Mouse (Mus musculus) CD4-positive, CD25-positive, alpha-beta regulatory T cell, adult 2 months (primary cell): ENCODE measurements around the gene Plscr5.

ENCODE experiments used
- DNase-seq: peaks from one replicate; pipeline ENCODE4 v3.0.0-alpha.2; 2012; ENCODE audit warnings: low read depth, low spot score

Plscr5 gene

DNA sequence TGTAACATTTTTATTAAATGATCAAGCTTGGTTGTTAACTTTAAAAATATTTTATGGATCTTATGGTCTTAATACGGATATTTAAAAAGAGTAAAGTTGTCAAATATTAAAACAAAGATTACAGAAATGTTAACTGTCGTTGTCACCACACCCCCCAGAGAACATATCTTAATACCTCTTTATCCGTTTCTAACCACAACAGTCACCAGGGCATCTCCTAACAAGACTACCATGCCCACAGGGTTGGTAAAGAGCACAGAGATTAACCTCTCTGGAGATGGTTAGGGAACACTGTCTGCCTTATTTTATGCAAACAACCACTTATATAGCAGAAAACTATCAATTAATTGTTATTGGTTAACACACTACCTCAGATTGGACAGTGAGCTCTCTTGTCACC, 34.1 kb downstream of the Plscr5 start:
- DNase-seq: no peak

DNA sequence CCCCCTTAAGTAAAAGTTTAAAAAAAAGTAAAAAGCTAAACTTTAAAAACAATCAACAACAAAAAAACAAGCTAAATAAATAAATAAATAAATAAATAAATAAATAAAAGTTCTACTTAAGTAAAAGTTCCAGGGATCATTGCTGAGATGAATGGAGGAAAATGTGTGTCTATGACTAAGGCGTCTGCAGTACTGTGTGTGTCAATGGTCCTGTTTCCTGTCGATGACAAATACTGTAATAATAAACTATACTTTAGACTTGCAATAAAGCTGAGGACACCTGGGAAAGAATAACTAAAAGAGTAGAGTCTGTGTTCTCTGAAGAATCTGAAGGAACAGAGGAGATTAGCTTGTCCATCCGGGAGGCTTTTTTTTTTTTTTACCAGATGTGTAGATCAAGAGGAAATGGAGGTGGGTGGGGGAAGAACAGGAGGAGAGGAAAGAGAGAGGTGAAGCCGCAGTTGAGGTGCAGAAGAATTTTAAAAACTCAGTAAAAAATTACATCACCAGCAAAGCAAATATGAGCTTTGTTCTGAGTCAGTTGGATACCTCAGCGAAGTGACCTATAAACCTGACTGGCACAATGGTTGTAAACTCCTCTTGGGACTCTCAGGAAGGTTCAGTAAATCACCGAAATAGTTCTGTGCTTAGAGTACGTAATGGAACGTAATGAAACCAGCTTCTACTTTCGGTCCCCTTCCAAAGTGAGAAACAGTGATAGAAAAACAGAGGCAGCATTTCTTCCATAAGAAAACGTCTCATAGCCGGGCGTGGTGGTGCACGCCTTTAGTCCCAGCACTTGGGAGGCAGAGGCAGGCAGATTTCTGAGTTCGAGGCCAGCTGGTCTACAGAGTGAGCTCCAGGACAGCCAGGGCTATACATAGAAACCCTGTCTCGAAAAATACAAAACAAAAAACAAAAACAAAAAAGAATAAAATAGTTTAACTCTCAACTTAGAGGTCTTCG, 36.4 kb downstream of the Plscr5 start:
- DNase-seq: peak; percentile 64

DNA sequence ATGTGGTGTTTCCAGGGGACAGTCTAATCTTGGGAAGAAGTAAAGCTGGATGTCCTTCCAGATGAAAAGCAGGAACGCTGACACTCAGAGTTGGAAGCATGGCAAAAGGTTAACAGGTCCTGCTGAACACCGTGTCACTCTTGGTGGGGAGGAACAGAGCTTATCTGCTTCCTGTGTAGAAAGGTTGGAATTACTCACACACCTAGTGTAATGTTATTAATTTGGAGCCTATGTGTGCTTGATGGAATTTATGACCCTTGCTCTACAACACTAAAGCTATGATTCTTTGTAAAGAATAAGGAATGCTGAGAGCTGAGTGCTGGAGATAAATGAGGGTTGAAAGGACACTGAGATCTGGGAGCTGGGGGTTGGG, 37.1 kb downstream of the Plscr5 start:
- DNase-seq: peak; percentile 18

DNA sequence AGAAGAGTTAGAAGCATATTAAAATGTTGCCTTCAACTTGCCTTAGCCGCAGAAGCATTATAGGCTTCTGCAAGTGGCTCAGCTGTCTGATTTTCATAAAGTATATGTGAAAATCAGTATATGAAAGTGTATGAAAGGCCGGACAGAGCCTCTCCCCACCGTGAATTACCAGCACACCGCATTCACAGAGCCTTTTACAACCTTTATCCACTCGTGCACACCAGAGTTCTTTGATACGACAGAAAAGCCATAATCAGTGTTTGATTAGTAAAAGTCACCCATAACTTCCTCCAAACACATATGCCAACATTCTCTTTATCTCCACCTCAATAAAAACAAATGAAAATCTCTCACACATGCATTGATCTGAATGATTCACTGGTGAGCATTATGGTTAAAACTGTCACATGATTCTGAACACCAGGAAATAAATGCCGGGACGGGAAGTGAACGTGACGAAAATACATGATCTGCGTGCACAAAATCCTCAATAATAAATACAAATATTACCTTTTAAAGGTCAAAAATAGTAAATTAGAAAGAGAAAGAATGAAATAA, 42.2 kb downstream of the Plscr5 start:
- DNase-seq: no peak

DNA sequence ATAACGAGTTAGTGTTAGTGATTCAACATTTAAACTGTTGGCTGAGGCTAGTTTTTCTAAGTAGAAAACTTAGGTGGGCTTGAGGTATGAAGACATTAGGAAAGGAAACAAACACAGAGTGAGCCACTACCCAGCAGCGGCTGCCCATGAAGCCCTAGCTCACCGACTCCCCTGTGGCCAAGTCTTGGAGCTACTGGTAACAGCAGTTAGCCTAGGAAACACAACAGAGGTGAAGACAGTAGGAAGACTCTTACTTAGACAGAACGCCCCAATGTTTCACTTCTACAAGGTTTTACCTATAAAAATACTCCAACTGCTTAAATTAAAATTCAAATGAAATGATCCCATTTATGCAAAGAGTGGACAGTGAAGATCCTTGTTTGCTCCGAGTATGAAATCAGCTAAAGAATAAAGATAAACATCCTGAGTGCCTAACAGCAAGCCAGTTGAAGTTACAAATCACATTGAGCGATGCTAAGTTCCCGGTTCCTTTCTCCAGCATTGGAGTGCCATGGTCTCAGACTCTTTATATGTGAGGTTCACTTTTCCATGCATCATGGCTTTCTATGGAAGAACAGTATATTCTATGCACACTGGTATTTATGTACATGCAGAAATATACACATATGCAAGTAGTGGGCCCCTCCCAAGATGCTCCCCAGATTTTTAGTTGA, 56.2 kb downstream of the Plscr5 start:
- no peak for DNase-seq

DNA sequence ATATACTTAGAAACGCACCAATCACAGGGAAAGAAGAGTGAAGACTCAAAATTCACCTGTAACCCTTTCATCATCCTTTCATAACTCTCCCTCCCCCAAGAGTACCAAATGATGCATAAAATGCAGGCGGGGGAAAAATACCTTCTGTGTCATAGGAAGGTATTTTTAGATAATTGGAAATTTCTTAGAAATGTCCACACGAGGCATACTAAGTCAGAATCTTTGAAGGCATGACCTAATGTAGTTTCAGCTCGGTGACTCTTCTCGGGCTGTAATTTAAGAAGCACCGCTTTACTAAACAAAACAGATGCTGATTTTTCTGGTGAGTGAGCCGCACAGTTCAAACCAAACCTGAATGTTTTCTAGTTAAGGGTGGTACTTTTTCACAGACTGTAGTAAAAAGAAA, 56.7 kb downstream of the Plscr5 start, which contains the start of gene Plscr1:
Gene Plscr1 (plus strand): TSS at position 304 of the 406 bp plus-strand sequence.
- peak; percentile 51 for DNase-seq

- peak; percentile 65 for DNase-seq
These were observed 57.4 kb downstream of the Plscr5 start for GRCm38 (mm10) chr9:92249987-92250772.

DNA sequence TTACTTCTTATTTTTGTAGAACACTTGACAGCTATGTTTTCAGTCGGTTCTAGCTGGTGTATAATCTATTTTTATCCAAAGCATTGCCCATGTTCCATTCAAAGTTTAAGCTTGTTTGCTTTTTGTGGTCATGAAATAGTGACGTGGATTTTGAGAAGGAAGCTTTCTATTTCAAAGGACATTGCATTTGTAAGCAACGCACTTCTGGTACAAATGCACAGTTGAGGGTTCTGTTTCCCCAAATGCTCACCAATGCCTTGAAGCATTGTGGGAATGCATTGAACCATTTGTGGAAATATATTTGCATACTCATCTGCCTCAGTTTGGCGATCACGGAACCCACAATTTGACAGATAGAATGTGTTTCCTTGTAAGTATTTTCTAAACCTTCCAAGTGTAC, 60.0 kb downstream of the Plscr5 start:
- peak; percentile 20 for DNase-seq

GRCm38 (mm10) chr9:92253585-92254321, 61.0 kb downstream of the Plscr5 start:
- DNase-seq: no peak
